Comparison of ENCODE assay signal across 11 mouse cellular contexts in the genomic region with DNA sequence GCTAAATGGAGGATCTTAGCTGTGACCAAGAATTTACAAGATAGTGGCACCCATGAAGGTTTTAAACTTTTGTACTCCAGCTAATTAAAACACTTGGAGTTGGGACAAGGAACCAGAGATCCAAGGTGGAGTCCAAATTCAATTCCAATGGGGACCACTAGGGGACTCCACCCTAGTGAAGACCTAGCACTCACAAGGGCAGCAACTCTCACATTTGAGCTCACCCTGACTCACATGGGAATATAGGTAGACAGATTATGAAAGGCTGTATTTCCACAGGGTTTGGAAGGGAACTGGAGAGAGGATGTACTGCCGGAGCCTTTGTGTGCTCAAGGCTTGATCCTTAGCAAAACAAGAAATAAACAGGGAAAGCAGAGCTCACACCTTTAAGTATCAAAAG. TPM values are rescaled to one million over a fixed set of nuclear protein-coding genes. Genes with fewer than 3 reads are reported as not detected.
A peak's percentile ranks its signal among the peaks of the same experiment; 100 is the strongest.
DNase-seq lines count a peak whose midpoint lies in the region; ATAC-seq and TF ChIP-seq lines count a peak whose summit lies in the region.
"Had no signal": no experiment of that assay in that cellular context is flagged by ENCODE, and none has a peak within 500 bp of the region (broad histone marks: within the 10 kb centered on the region; RNA-seq: fewer than 3 reads in every experiment).

No protein-coding gene starts in this region.

- no peaks in the 10 kb centered on the region for H3K36me3 ChIP-seq in liver, embryonic 14.5 days (replicated peaks; ENCODE audit: control insufficient read depth, insufficient read depth, low read depth)
- H3K36me3 ChIP-seq in liver, embryonic 11.5 days (ENCODE audit: control insufficient read depth, insufficient read depth, low read length) = no peaks in the 10 kb centered on the region
- H3K36me3 ChIP-seq: heart, embryonic 12.5 days; midbrain, embryonic 12.5 days had no signal

- TF ChIP-seq EP300 in liver, embryonic 14.5 days (IDR thresholded peaks at IDR 0.05; ENCODE audit: low read depth) = no peak

- H3K4me3 ChIP-seq in liver, embryonic 14.5 days (ENCODE audit: insufficient read depth in 1 of 2, low read depth in 2 of 2, low read length in 2 of 2) = no peak overlapping the region
- no peak overlapping the region for H3K4me3 ChIP-seq in liver, embryonic 11.5 days (ENCODE audit: low read depth, low read length)
- H3K4me3 ChIP-seq: heart, embryonic 12.5 days; midbrain, embryonic 12.5 days had no signal

- 84% methylated on average over 1 of the region's 1 CpGs for WGBS in liver, embryonic 14.5 days (ENCODE audit: insufficient replicate concordance)
- WGBS in liver, embryonic 11.5 days = 88% methylated on average over 1 of the region's 1 CpGs

- H3K27me3 ChIP-seq in liver, embryonic 14.5 days (ENCODE audit: control insufficient read depth, insufficient read depth, low read length) = no peaks in the 10 kb centered on the region
- H3K27me3 ChIP-seq in liver, embryonic 11.5 days (replicated peaks; ENCODE audit: control insufficient read depth, insufficient read depth, low read length) = no peaks in the 10 kb centered on the region
- H3K27me3 ChIP-seq: heart, embryonic 12.5 days; midbrain, embryonic 12.5 days had no signal

- peak; percentile 38 for DNase-seq in cerebellum, adult 8-10 months
- DNase-seq in cerebellum, adult 11 months = no peak
- DNase-seq in liver, embryonic 14.5 days (ENCODE audit: low read depth in 3 of 3, low spot score in 3 of 3) = no peak
- DNase-seq in liver, embryonic 11.5 days (ENCODE audit: low spot score) = no peak
- peak; percentile 50 for DNase-seq in ZHBTc4 (ENCODE audit: low read depth, low spot score)
- no peak for DNase-seq in kidney, postnatal 14 days
- DNase-seq in left cerebral cortex, postnatal 14 days (ENCODE audit: low spot score in 2 of 2) = no peak
- DNase-seq: right cerebral cortex, adult 18-20 months had no signal

- no peak overlapping the region for H3K27ac ChIP-seq in liver, embryonic 14.5 days
- H3K27ac ChIP-seq in liver, embryonic 11.5 days (ENCODE audit: low read depth, low read length) = no peak overlapping the region
- H3K27ac ChIP-seq: midbrain, embryonic 12.5 days had no signal

- peaks cover 18 to 30% of the 10 kb centered on the region in 2 experiments for H3K4me1 ChIP-seq in liver, embryonic 14.5 days (replicated peaks; ENCODE audit: control insufficient read depth in 2 of 2, insufficient read depth in 2 of 2, low read length in 1 of 2)
- no peaks in the 10 kb centered on the region for H3K4me1 ChIP-seq in liver, embryonic 11.5 days (replicated peaks; ENCODE audit: control insufficient read depth, insufficient read depth, low read length)
- H3K4me1 ChIP-seq: heart, embryonic 12.5 days; midbrain, embryonic 12.5 days had no signal

- no peak for ATAC-seq in liver, embryonic 14.5 days (ENCODE audit: insufficient read depth)
- no peak for ATAC-seq in liver, embryonic 11.5 days (replicated peaks; ENCODE audit: low FRiP score)
- peak; percentile 64 for ATAC-seq in megakaryocyte progenitor cell, adult 5-6 weeks (replicated peaks; ENCODE audit: poor library complexity)

- H3K4me2 ChIP-seq in liver, embryonic 14.5 days (ENCODE audit: low read depth) = no peak overlapping the region
- no peak overlapping the region for H3K4me2 ChIP-seq in liver, embryonic 11.5 days
- H3K4me2 ChIP-seq: heart, embryonic 12.5 days; midbrain, embryonic 12.5 days had no signal

- H3K9ac ChIP-seq in liver, embryonic 14.5 days (replicated peaks) = no peak overlapping the region
- no peak overlapping the region for H3K9ac ChIP-seq in liver, embryonic 11.5 days (ENCODE audit: low read depth, low read length)
- H3K9ac ChIP-seq: heart, embryonic 12.5 days; midbrain, embryonic 12.5 days had no signal

- H3K9me3 ChIP-seq in liver, embryonic 14.5 days (ENCODE audit: control insufficient read depth, low read length) = no peaks in the 10 kb centered on the region
- H3K9me3 ChIP-seq in liver, embryonic 11.5 days (ENCODE audit: control insufficient read depth, low read length) = no peaks in the 10 kb centered on the region
- H3K9me3 ChIP-seq: heart, embryonic 12.5 days; midbrain, embryonic 12.5 days had no signal

- TF ChIP-seq CTCF in liver, embryonic 14.5 days (IDR thresholded peaks at IDR 0.05; ENCODE audit: low read depth) = peak; percentile 81

- intact Hi-C loops in left cerebral cortex, postnatal 14 days (cut with DNase I) = no loop called here

RNA-seq across cellular contexts. Expression of a gene that starts 9.0 kb away (rescaled TPM):
- polyA plus RNA-seq in liver, embryonic 14.5 days (2012; rRNA removed) = 18.8 and 22.3 TPM in 2 replicates
- 41.8 and 42.3 TPM in 2 replicates for polyA plus RNA-seq in liver, embryonic 14.5 days (2014; fragmentation: Nextera tagmentation; extraction: Ambion mirVana)
- 19.4 and 20.3 TPM in 2 replicates for polyA plus RNA-seq in liver, embryonic 11.5 days (2014; fragmentation: Nextera tagmentation; extraction: Ambion mirVana)
- total RNA-seq in megakaryocyte progenitor cell, adult 5-6 weeks (2015) = 17.0 and 20.1 TPM in 2 replicates
- total RNA-seq in megakaryocyte progenitor cell, adult 5-6 weeks (2017) = 19.1 and 21.4 TPM in 2 replicates
- total RNA-seq in left cerebral cortex, postnatal 14 days (2021) = 10 to 100 TPM; 46.4 to 47.2 TPM

Comparison
In these comparisons a context has a peak if more than half of its experiments do, and no peak if none do; other contexts are left out.
1. DNase-seq: peak in cerebellum, adult 8-10 months (single experiment) and ZHBTc4 (single experiment); none in cerebellum, adult 11 months (single experiment), liver, embryonic 14.5 days (0 of 3), liver, embryonic 11.5 days (single experiment), kidney, postnatal 14 days (single experiment) and left cerebral cortex, postnatal 14 days (0 of 2).